Mouse (Mus musculus) stomach, embryonic 16.5 days (tissue): ENCODE results near the gene Col17a1. TPM values are rescaled to one million over a fixed set of nuclear protein-coding genes. Genes with fewer than 3 reads are reported as not detected.

ENCODE experiments used
- ATAC-seq: fragments of 200-750 bp; cut with Nextera tagmentation; 2 replicates; pipeline ENCODE4 v1.8.0; 2017; ENCODE audit warnings: moderate number of reproducible peaks, moderate TSS enrichment; ENCODE audit not compliant: insufficient read depth, low FRiP score
- H3K27ac ChIP-seq: fragments of 300-500 bp; sonication (generic); 2 replicates; pipeline ENCODE4 v1.5.1; 2014; ENCODE audit warnings: low read length
- H3K27me3 ChIP-seq: fragments of 300-500 bp; sonication (generic); 2 replicates; pipeline ENCODE4 v1.6.1; 2014; ENCODE audit warnings: low read length, control low read depth, mixed read lengths; ENCODE audit not compliant: control insufficient read depth, insufficient read depth
- H3K36me3 ChIP-seq: fragments of 300-500 bp; sonication (generic); 2 replicates; pipeline ENCODE4 v1.6.1; 2014; ENCODE audit warnings: low read length; ENCODE audit not compliant: control insufficient read depth, insufficient read depth
- H3K4me1 ChIP-seq: fragments of 300-500 bp; sonication (generic); 2 replicates; pipeline ENCODE4 v1.6.1; 2014; ENCODE audit warnings: low read length, control low read depth, mixed read lengths; ENCODE audit not compliant: control insufficient read depth, insufficient read depth
- H3K4me2 ChIP-seq: fragments of 300-500 bp; sonication (generic); 2 replicates; pipeline ENCODE4 v1.6.1; 2014; ENCODE audit warnings: low read depth, low read length, mixed read lengths
- H3K4me3 ChIP-seq: fragments of 300-500 bp; sonication (generic); replicated peaks from 2 replicates; pipeline ENCODE4 v1.5.1; 2014; ENCODE audit warnings: mild to moderate bottlenecking, low read length
- H3K9ac ChIP-seq: fragments of 300-500 bp; sonication (generic); 2 replicates; pipeline ENCODE4 v1.6.1; 2014; ENCODE audit warnings: low read length
- H3K9me3 ChIP-seq: fragments of 300-500 bp; sonication (generic); replicated peaks from 2 replicates; pipeline ENCODE4 v1.6.1; 2016; ENCODE audit warnings: low read length, control low read depth; ENCODE audit not compliant: control insufficient read depth
- WGBS: fragments of 180-500 bp; shearing (Covaris S2); extraction: QIAGEN DNeasy Blood & Tissue Kit; methylation state at CpG from one replicate; pipeline ENCODE4 v1.1.7; 2014; 5-methylcytosine and 5-hydroxymethylcytosine counted together
- polyA plus RNA-seq: library from polyadenylated mRNA; unstranded; fragments of >200 nt; fragmentation: Nextera tagmentation; extraction: Ambion mirVana; gene quantifications from 2 replicates; pipeline ENCODE4 v1.2.1, GENCODE M21; 2015

Col17a1 gene
- polyA plus RNA-seq, 1 experiment from 2014 or later = 12.8 TPM

DNA sequence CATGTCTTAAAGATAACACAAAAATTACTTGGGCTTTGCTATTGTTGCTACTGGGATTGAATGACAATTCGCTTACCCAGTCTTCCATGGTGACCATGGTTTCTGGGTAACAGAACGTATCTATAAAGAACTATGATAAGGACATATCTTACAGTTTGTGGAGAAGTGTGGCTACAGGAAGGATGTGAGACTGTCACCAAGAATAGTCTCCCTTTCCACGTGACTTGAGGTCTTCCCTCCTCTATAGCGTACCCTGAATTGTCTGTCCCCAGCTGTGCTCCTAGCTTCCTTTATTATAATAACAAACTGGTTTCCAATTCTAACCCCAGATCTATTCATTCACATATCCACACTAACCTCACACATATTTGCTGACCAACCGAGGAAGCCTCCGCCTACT is 3.8 kb upstream of the Col17a1 start:
- WGBS = 79% methylated on average over 6 of the region's 6 CpGs
- no peak overlapping the region for H3K4me3 ChIP-seq

DNA sequence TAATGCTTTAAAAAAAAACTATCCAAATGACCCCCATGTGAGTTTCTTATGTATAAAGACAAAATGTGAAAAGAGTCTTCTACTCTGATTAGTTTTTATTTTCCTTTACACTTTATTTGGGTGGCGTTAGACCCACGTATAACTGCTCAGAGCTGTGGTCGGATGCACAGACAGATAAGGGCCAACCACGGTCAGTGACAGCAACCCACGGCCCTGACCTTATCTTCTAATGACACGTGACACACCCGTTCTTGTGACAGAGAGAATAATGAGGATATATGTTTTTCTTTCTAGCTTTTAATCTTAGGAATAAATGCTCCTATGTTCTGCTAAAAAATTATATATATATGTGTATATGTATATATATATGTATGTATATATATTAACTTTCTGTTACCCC is 2.3 kb downstream of the Col17a1 start:
- Histone ChIP-seq H3K4me2 (no peak overlapping the region), H3K4me1 (no peaks in the 10 kb centered on the region), H3K36me3 (no peaks in the 10 kb centered on the region), H3K4me3 (no peak overlapping the region), H3K9ac (no peak overlapping the region), H3K27me3 (no peaks in the 10 kb centered on the region), H3K27ac (no peak overlapping the region), H3K9me3 (no peaks in the 10 kb centered on the region)
- no peak for ATAC-seq
- 66% methylated on average over 7 of the region's 7 CpGs for WGBS

More for the DNA sequence above, 3.8 kb upstream of the Col17a1 start:
- Histone ChIP-seq H3K27me3 (no peaks in the 10 kb centered on the region), H3K9ac (no peak overlapping the region), H3K4me2 (no peak overlapping the region), H3K27ac (no peak overlapping the region), H3K36me3 (no peaks in the 10 kb centered on the region), H3K9me3 (no peaks in the 10 kb centered on the region), H3K4me1 (peaks cover 9% of the 10 kb centered on the region)
- no peak for ATAC-seq

DNA sequence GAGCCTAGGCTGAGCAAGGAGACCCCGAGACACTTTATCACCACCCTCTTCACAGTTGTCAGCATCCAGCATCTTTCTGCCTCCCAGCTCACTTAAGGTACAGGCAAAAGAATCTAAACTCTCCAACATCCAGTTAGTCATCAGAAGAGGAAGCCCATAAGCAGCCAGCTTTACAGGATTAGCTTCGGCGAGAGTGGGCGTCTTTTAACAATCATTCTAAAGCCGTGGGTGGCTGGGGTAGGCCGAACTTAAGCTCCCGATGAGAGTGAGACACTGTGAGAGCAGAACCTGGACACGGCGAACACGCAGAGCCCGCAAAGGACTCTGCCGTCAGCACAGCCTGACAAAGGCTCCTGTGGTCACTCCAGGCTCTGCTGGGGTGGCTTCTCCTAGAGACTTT is 13.2 kb downstream of the Col17a1 start:
- H3K9ac ChIP-seq = no peak overlapping the region
- WGBS = 73% methylated on average over 12 of the region's 12 CpGs
- H3K36me3 ChIP-seq = no peaks in the 10 kb centered on the region
- no peaks in the 10 kb centered on the region for H3K4me1 ChIP-seq
- H3K4me3 ChIP-seq = no peak overlapping the region
- ATAC-seq = no peak
- no peaks in the 10 kb centered on the region for H3K9me3 ChIP-seq
- H3K27ac ChIP-seq = no peak overlapping the region
- no peaks in the 10 kb centered on the region for H3K27me3 ChIP-seq
- no peak overlapping the region for H3K4me2 ChIP-seq

DNA sequence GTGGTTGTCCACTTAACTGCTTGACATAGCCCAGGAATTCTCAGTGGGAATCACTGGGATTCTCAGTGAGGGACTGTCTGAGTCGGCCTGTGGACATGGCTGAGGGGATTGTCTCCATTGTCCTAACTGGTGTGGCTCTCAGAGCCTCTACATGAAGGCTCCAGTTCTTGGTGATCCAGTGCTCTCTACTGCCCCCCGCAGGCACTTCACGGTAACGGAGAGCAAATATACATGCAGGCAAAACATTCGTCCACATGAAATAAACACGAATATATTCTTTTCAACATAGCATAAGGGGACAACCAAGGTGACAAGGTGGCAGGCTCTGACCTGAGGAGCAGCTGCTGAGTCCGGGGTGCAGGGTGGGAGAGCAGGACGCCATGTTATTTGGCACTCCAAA is 17.5 kb downstream of the Col17a1 start:
- no peak overlapping the region for H3K27ac ChIP-seq
- H3K9ac ChIP-seq = no peak overlapping the region
- WGBS = 40% methylated on average over 8 of the region's 8 CpGs
- H3K9me3 ChIP-seq = no peaks in the 10 kb centered on the region
- H3K27me3 ChIP-seq = no peaks in the 10 kb centered on the region
- H3K4me3 ChIP-seq = no peak overlapping the region
- no peak overlapping the region for H3K4me2 ChIP-seq
- H3K4me1 ChIP-seq = no peaks in the 10 kb centered on the region
- ATAC-seq = no peak
- H3K36me3 ChIP-seq = no peaks in the 10 kb centered on the region

DNA sequence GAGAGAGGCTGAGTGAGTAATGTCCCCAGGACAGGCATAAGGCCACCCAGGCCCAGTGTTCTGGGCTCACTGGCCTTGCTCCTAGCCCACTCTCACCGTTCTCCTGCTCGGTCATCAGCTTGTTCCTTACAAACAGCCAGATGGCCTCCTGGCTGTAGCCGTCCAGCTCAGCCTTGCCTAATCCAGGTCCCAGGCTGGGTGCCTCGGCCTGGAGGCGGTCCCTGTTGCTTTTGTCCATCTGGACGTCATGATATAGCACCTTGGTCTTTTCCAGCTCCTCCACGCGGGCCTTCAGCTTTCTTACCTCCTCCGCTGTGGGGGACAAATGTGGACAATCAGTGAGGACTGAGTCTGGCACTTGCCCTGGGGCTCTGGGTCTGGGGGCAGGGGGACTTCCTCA is 23.5 kb downstream of the Col17a1 start:
- Histone ChIP-seq H3K27me3 (no peaks in the 10 kb centered on the region), H3K4me3 (no peak overlapping the region), H3K9me3 (no peaks in the 10 kb centered on the region), H3K4me1 (peaks cover 8% of the 10 kb centered on the region), H3K4me2 (no peak overlapping the region), H3K36me3 (no peaks in the 10 kb centered on the region), H3K27ac (no peak overlapping the region), H3K9ac (peak overlapping the region; percentile 39)
- ATAC-seq = no peak
- WGBS = 57% methylated on average over 9 of the region's 9 CpGs

DNA sequence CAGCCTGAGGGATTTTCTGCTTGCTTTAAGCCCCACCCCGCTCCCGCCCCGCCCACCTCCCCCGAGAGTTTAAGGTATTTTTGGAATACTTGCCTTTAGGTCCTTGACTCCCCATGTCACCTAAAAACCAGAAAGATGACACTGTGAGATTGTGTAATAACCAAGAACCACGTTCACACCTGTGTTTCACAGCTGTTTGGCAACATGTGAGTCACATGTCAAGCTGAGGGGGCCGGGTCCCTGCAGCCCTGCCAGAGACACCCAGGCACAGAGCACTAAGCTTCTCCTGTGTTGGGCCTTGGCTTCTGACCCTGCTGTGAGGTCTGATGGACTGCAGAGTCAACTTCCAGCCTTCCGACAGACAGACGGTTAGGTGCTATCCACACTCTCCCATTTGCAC is 24.3 kb downstream of the Col17a1 start:
- ATAC-seq = no peak
- Histone ChIP-seq H3K4me3 (no peak overlapping the region), H3K27ac (no peak overlapping the region), H3K27me3 (no peaks in the 10 kb centered on the region), H3K4me1 (peaks cover 8% of the 10 kb centered on the region), H3K36me3 (no peaks in the 10 kb centered on the region), H3K4me2 (no peak overlapping the region), H3K9ac (no peak overlapping the region), H3K9me3 (no peaks in the 10 kb centered on the region)
- 39% methylated on average over 8 of the region's 8 CpGs for WGBS

DNA sequence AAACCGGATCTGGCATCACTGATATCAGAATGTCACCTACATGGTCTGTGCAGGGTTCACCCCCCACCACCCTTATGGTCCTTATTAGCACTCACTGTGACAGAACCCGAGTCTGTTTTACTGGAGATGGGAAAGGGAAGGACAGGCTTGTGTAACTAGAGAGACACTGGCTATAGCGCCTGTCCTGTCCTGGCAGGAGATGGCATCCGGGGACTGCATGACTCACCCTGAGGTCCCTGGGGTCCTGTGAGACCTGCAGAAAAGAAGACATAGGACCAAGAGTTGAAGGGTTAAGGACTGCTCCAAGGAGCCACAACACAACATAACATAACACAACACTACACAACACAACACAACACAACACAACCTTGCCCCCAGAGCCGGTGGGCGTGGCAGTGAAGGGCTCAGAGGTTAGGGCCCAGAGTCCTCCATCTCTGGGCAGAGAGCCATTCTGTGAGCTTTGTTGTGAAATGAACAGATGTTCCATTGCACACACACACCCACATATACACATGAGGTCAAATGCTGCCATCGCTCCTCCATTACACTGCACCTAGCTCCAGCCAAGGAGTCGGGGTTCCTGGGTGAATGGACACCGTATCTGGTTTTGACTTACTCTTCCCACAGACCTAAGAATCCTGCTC is 32.0 kb downstream of the Col17a1 start:
- Histone ChIP-seq H3K27ac (peak overlapping the region; percentile 58; the same call in 1 of the 2 replicates), H3K27me3 (no peaks in the 10 kb centered on the region)
- no peak for ATAC-seq

DNA sequence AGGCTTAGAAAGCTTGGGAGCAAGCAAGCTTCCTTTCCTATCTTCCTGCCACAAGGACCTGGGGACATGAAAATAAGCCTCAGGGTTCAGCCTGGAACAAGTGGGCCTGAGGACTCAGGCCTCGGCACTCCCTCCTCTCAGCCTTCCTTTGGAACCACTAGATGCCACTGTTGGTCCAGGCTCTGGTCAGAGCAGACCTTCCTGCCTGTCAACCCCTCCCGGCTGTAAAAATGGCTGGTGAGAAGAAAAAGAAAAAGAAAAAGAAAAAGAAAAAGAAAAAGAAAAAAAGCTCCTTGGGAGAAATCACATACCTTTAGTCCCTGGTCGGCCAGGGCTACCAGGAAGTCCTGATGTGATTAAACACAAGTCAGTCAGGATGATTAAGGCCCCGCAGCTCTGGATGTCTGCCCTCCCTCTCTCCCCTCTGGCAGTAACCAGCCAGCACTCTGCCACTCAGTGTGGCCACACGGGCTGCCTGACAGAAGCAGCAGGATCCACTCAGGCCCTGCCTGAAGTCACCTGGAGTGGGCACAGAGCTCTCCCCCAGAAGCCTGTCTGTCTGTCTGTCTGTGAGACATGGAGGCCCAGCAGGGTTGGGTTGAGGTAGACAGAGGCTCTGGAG is 32.9 kb downstream of the Col17a1 start:
- ATAC-seq = peak; percentile 87; the same call in 1 of the 2 replicates
- H3K27ac ChIP-seq = peak overlapping the region; percentile 58
- peak overlapping the region; percentile 58 for H3K9ac ChIP-seq

More for the DNA sequence above, 32.0 kb downstream of the Col17a1 start:
- Histone ChIP-seq H3K36me3 (no peaks in the 10 kb centered on the region), H3K4me3 (no peak overlapping the region), H3K4me1 (peaks cover 21% of the 10 kb centered on the region), H3K9me3 (no peaks in the 10 kb centered on the region), H3K9ac (peak overlapping the region; percentile 58; the same call in 1 of the 2 replicates), H3K4me2 (no peak overlapping the region)
- WGBS = 84% methylated on average over 9 of the region's 9 CpGs

DNA sequence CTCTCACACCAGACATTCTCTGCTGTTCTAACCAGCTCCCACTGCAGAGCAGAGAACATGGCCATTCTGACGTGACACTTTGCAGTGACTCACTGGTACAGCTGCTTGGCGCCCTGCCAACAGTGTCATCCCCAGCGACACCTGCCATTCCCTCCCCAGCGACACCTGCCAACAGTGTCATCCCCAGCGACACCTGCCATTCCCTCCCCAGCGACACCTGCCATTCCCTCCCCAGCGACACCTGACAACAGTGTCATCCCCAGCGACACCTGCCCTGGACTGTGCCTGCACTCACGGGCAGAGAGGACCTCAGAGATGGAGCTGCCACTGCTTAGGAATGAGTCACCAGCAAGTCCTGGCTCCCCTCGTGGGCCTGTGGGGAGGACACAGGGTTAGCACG is 37.0 kb downstream of the Col17a1 start:
- Histone ChIP-seq H3K4me3 (no peak overlapping the region), H3K4me2 (no peak overlapping the region), H3K9ac (no peak overlapping the region), H3K36me3 (no peaks in the 10 kb centered on the region), H3K27me3 (no peaks in the 10 kb centered on the region), H3K9me3 (no peaks in the 10 kb centered on the region), H3K4me1 (peaks cover 19% of the 10 kb centered on the region), H3K27ac (no peak overlapping the region)
- 56% methylated on average over 11 of the region's 11 CpGs for WGBS
- ATAC-seq = no peak

More for the DNA sequence above, 32.9 kb downstream of the Col17a1 start:
- Histone ChIP-seq H3K4me3 (no peak overlapping the region), H3K4me2 (0 out of 2 replicates have a peak overlapping the region, but pooled peaks have one; percentile 4), H3K4me1 (peaks cover 25% of the 10 kb centered on the region), H3K27me3 (no peaks in the 10 kb centered on the region), H3K36me3 (no peaks in the 10 kb centered on the region), H3K9me3 (no peaks in the 10 kb centered on the region)
- WGBS = 8% methylated on average over 5 of the region's 5 CpGs
